Mouse (Mus musculus) heart, adult 11 months (tissue): ENCODE measurements at regions not wholly inside any gene's neighbourhood (a gene's known extent, or its start where the extent isn't known, plus 50 kb on each side); places are given as distances from the start of the nearest gene placed in this dataset.
A peak's percentile ranks its signal among the peaks of the same experiment; 100 is the strongest.
"Not testable (repeated sequence)": the region's sequence is repeated elsewhere in the genome, so short reads cannot be mapped to it uniquely, and the experiment has no call there.

ENCODE experiments used
- DNase-seq: peaks from one replicate; pipeline ENCODE4 v3.0.0; 2022

DNA sequence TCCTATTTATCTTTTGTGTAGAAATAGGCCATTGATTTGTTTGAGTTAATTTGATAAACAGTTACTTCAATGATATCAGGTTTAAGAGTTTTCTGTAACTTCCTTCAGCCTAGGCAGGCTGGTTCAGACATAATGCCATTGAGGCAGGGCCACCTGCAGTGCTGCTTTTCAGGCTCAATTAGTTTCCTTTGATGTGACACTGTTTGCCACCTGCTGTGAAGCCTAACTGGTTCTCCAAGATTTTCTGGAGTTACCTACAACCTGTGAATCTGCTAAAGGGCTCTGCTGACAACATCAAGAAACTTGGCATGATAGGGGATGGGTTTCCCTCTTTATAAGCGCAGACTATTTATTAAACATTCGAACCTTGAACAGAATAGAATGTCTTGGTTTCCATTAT lies 61.4 kb upstream of the Vmn2r96 start:
- DNase-seq: no peak

- DNase-seq: peak; percentile 81
Measured at GRCm38 (mm10) chr17:18518551-18518950, 54.4 kb upstream of the Vmn2r96 start.

DNA sequence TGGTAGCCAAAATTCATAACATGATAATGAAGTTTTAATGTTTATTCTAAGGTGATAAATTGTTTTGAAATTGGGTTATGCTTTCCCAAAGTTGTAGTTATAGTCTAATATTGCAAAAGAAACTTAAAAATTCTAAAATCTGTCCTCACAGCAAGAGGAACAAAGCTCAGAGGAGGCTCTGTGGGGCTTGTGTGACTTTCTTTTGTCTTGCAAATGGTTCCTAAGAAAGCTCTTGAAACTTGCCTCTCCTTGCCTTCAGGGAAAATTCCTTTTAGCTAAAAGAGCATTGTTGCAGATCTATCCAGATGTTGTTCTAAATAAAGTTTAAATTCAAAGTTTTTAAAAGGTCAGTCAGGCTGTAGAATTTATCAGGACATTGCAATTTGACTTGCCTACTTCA lies 52.6 kb upstream of the Vmn2r96 start:
- not testable (repeated sequence) for DNase-seq
